In the genomic region with DNA sequence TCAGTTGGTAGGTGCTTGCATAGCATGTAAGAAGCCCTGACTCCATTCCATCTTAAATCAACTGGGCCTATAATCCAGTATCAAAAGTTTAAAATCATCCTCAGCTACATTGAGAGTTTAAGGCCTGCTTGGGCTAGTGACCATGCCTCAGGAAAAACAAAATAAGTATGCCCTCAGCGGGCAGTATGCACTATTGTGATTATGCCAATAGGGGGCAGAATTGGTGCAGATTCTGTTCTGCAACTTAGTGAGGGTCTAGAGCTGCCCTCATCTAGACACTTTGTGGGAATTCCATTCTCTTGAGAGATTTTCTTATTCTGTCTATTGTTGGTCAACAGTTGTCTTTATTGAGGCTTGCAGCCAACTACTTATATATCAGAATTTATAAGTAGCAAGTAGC, we compare ENCODE assay signal across 29 mouse cellular contexts.
DNase-seq lines count a peak whose midpoint lies in the region; ATAC-seq and TF ChIP-seq lines count a peak whose summit lies in the region.
"Had no signal": no experiment of that assay in that cellular context is flagged by ENCODE, and none has a peak within 500 bp of the region (broad histone marks: within the 10 kb centered on the region; RNA-seq: fewer than 3 reads in every experiment).

No protein-coding gene starts in this region.

- peak; percentile 65 for TF ChIP-seq CTCF in heart, adult 2 months (IDR thresholded peaks at IDR 0.05)
- TF ChIP-seq CTCF in left cerebral cortex, adult 2 months (IDR thresholded peaks at IDR 0.05), result peak; percentile 55
- TF ChIP-seq CTCF in CH12.LX (conservative IDR thresholded peaks at IDR 0.05 in 1 of 2, IDR thresholded peaks at IDR 0.05 in 1 of 2; ENCODE audit: low read depth in 2 of 2, low read length in 2 of 2) (peak in 1 of 2 experiments; percentile 39; a peak in 3 of 4 replicates), Patski (IDR thresholded peaks at IDR 0.05) (peak; percentile 55)

- no peak overlapping the region for H3K4me3 ChIP-seq in heart, adult 2 months
- no peak overlapping the region for H3K4me3 ChIP-seq in left cerebral cortex, adult 2 months
- no peak overlapping the region for H3K4me3 ChIP-seq in CH12.LX (replicated peaks in 1 of 3; ENCODE audit: low read depth in 2 of 3, low read length in 2 of 3, poor library complexity in 1 of 3)
- H3K4me3 ChIP-seq: embryonic facial prominence, embryonic 13.5 days; erythroblast, embryonic 14.5 days; forebrain, embryonic 12.5 days; heart, embryonic 15.5 days; hindbrain, embryonic 15.5 days; limb, embryonic 10.5 days; stomach, embryonic 15.5 days had no signal

- dilution Hi-C loops in CH12.LX (cut with MboI; ENCODE audit: extremely low pct_ligation_motif_present, extremely low pct_unique_long_range_greater_than_20kb, low sequenced_read_pairs), result no loop called here

- no peaks in the 10 kb centered on the region for H3K9me3 ChIP-seq in CH12.LX (replicated peaks; ENCODE audit: low read length)
- H3K9me3 ChIP-seq: embryonic facial prominence, embryonic 13.5 days; forebrain, embryonic 12.5 days; G1E; heart, embryonic 15.5 days; hindbrain, embryonic 15.5 days; limb, embryonic 10.5 days; stomach, embryonic 15.5 days had no signal

- in situ Hi-C loops in CH12.LX (cut with MboI; ENCODE audit: low pct_ligation_motif_present, low pct_unique_long_range_greater_than_20kb, low sequenced_read_pairs), result no loop called here
- in situ Hi-C loops in Patski (cut with MboI; ENCODE audit: low pct_unique_long_range_greater_than_20kb), result no loop called here

- CTCF ChIA-PET in Patski (lab: Charles Lee), result interaction anchor here (1.2 to 1.3 kb wide), 3 partner anchors 10 to 175 kb away, joined by 3 to 4 read pairs (median 4); no protein-coding TSS in a partner anchor

- H3K4me1 ChIP-seq in heart, adult 2 months (ENCODE audit: control insufficient read depth, insufficient read depth, low read length), result peaks cover 2% of the 10 kb centered on the region; the same call in 1 of the 2 replicates
- peaks cover 0 to 13% of the 10 kb centered on the region in 2 experiments; a peak in 2 of 4 replicates for H3K4me1 ChIP-seq in CH12.LX (ENCODE audit: control insufficient read depth in 1 of 2, insufficient read depth in 2 of 2)
- H3K4me1 ChIP-seq: embryonic facial prominence, embryonic 13.5 days; forebrain, embryonic 12.5 days; hindbrain, embryonic 15.5 days; limb, embryonic 10.5 days; stomach, embryonic 15.5 days had no signal

- H3K4me2 ChIP-seq in CH12.LX (ENCODE audit: insufficient read depth, low read depth, poor library complexity, severe bottlenecking), result no peak overlapping the region
- H3K4me2 ChIP-seq: embryonic facial prominence, embryonic 13.5 days; forebrain, embryonic 12.5 days; heart, embryonic 15.5 days; hindbrain, embryonic 15.5 days; stomach, embryonic 15.5 days had no signal

- H3K36me3 ChIP-seq in heart, adult 2 months (ENCODE audit: control insufficient read depth, insufficient read depth, low read length), result peaks cover 20% of the 10 kb centered on the region
- peaks cover 79 to 99% of the 10 kb centered on the region in 2 experiments for H3K36me3 ChIP-seq in CH12.LX (replicated peaks in 1 of 2; ENCODE audit: control insufficient read depth in 1 of 2, insufficient read depth in 1 of 2, low read length in 1 of 2)

- TF ChIP-seq RAD21 in CH12.LX (IDR thresholded peaks at IDR 0.05; ENCODE audit: low read depth, low read length), result peak; percentile 0

- intact Hi-C loops in heart, adult 2 months (cut with DNase I), result no loop called here
- intact Hi-C loops in heart, postnatal 14 days (cut with DNase I), result no loop called here
- intact Hi-C loops in left cerebral cortex, adult 2 months (cut with DNase I), result loop anchor here (10.0 kb wide), 1 partner anchor 259 kb away; no protein-coding TSS in a partner anchor
- intact Hi-C loops in left cerebral cortex, postnatal 36 days (cut with DNase I), result no loop called here

- no peak overlapping the region for H3K27ac ChIP-seq in heart, adult 2 months
- no peak overlapping the region for H3K27ac ChIP-seq in left cerebral cortex, adult 2 months
- H3K27ac ChIP-seq in CH12.LX (ENCODE audit: insufficient read depth, low read depth), result no peak overlapping the region
- H3K27ac ChIP-seq: embryonic facial prominence, embryonic 13.5 days; forebrain, embryonic 12.5 days; heart, embryonic 15.5 days; hindbrain, embryonic 15.5 days; limb, embryonic 10.5 days; macrophage; stomach, embryonic 15.5 days had no signal

- 92% methylated on average over 1 of the region's 1 CpGs for WGBS in heart, adult 2 months

- no peak for TF ChIP-seq POLR2A in heart, adult 2 months (IDR thresholded peaks at IDR 0.05; ENCODE audit: insufficient read depth, low read depth, low read length)
- TF ChIP-seq POLR2A in CH12.LX (IDR thresholded peaks at IDR 0.05; ENCODE audit: low read depth, low read length), result no peak

- POLR2A ChIA-PET in Patski (lab: Charles Lee), result no interaction called here

- no peaks in the 10 kb centered on the region for H3K79me2 ChIP-seq in heart, adult 2 months (replicated peaks; ENCODE audit: control insufficient read depth, insufficient read depth, low read length)
- no peaks in the 10 kb centered on the region for H3K79me2 ChIP-seq in CH12.LX (replicated peaks; ENCODE audit: control insufficient read depth, extremely low read depth, insufficient read depth, poor library complexity, severe bottlenecking)

- H3K27me3 ChIP-seq in heart, adult 2 months (ENCODE audit: control insufficient read depth, insufficient read depth, low read length), result no peaks in the 10 kb centered on the region
- no peaks in the 10 kb centered on the region for H3K27me3 ChIP-seq in CH12.LX (replicated peaks)
- H3K27me3 ChIP-seq in Patski, result no peaks in the 10 kb centered on the region
- H3K27me3 ChIP-seq: embryonic facial prominence, embryonic 13.5 days; forebrain, embryonic 12.5 days; heart, embryonic 15.5 days; hindbrain, embryonic 15.5 days; stomach, embryonic 15.5 days had no signal

- ATAC-seq in Patski, result no peak
- ATAC-seq: CD4-positive, CD25-positive, alpha-beta regulatory T cell, adult 4 months; intestine, embryonic 16.5 days; midbrain, embryonic 16.5 days had no signal

- no peak overlapping the region for H3K9ac ChIP-seq in heart, adult 2 months (ENCODE audit: low read depth, low read length)
- H3K9ac ChIP-seq in CH12.LX (ENCODE audit: insufficient read depth, low read depth), result no peak overlapping the region
- H3K9ac ChIP-seq: embryonic facial prominence, embryonic 13.5 days; forebrain, embryonic 12.5 days; heart, embryonic 15.5 days; hindbrain, embryonic 15.5 days; stomach, embryonic 15.5 days had no signal

- no peak for TF ChIP-seq EP300 in heart, adult 2 months (IDR thresholded peaks at IDR 0.05; ENCODE audit: insufficient read depth, low read depth, low read length)
- no peak for TF ChIP-seq EP300 in CH12.LX (IDR thresholded peaks at IDR 0.05; ENCODE audit: low read length)

- DNase-seq in heart, adult 2 months, result no peak
- DNase-seq in heart, postnatal 14 days, result no peak
- DNase-seq in left cerebral cortex, adult 2 months (ENCODE audit: extremely low spot score in 1 of 2, low spot score in 2 of 2), result no peak
- DNase-seq in left cerebral cortex, postnatal 36 days (ENCODE audit: low spot score in 2 of 2), result no peak
- DNase-seq in CH12.LX (ENCODE audit: extremely low read depth), result no peak
- DNase-seq in Patski (ENCODE audit: low read depth, low spot score), result no peak
- DNase-seq in adrenal gland, postnatal 25 days, result no peak
- no peak for DNase-seq in thymus, postnatal 0 days (ENCODE audit: low spot score)
- DNase-seq: cerebellum, adult 11-12 months; embryo, embryonic 11 days; gastrocnemius, postnatal 14 days; heart, postnatal 4 days; kidney, postnatal 4 days; lung, adult 2 months; right cerebral cortex, adult 18-20 months; right cerebral cortex, postnatal 4 days; thymus, adult 18-20 months had no signal

TF ChIP-seq in CH12.LX, 34 proteins besides CTCF, POLR2A, EP300 and RAD21:
- TF ChIP-seq CHD2 (IDR thresholded peaks at IDR 0.05; ENCODE audit: low read length) (no peak), KAT2A (IDR thresholded peaks at IDR 0.05; ENCODE audit: insufficient replicate concordance, low read length) (no peak), MEF2A (IDR thresholded peaks at IDR 0.05; ENCODE audit: borderline replicate concordance, low read depth, low read length) (no peak), PAX5 (IDR thresholded peaks at IDR 0.05; ENCODE audit: low read length) (no peak), JUN (IDR thresholded peaks at IDR 0.05; ENCODE audit: insufficient read depth, low read depth, low read length) (no peak), UBTF (IDR thresholded peaks at IDR 0.05; ENCODE audit: low read depth, low read length) (no peak), MXI1 (IDR thresholded peaks at IDR 0.05; ENCODE audit: low read depth, low read length) (no peak), ETS1 (conservative IDR thresholded peaks at IDR 0.05; ENCODE audit: low read depth, low read length) (no peak), JUND (conservative IDR thresholded peaks at IDR 0.05; ENCODE audit: low read depth, low read length) (no peak), SMC3 (IDR thresholded peaks at IDR 0.05; ENCODE audit: low read depth, low read length) (no peak), GABPA (IDR thresholded peaks at IDR 0.05; ENCODE audit: insufficient replicate concordance, low read depth, low read length) (no peak), POLR2AphosphoS2 (IDR thresholded peaks at IDR 0.05; ENCODE audit: low read depth, low read length) (no peak), NRF1 (IDR thresholded peaks at IDR 0.05; ENCODE audit: low read depth, low read length) (no peak), ZNF384 (IDR thresholded peaks at IDR 0.05; ENCODE audit: low read depth, low read length) (no peak), NELFE (IDR thresholded peaks at IDR 0.05; ENCODE audit: low read depth, low read length) (no peak), ZKSCAN1 (IDR thresholded peaks at IDR 0.05; ENCODE audit: borderline replicate concordance, low read depth, low read length) (no peak)
